Mouse (Mus musculus) embryonic fibroblast, embryonic 13.5 days (primary cell): ENCODE data around the gene Pim1.

ENCODE experiments used
- CTCF ChIP-seq: IDR thresholded peaks from 2 replicates; pipeline ENCODE4 v1.5.1; 2011; ENCODE audit warnings: mild to moderate bottlenecking, control low read depth, low read length, moderate library complexity, borderline replicate concordance; ENCODE audit not compliant: insufficient read depth
- POLR2A ChIP-seq: IDR thresholded peaks from 2 replicates; pipeline ENCODE4 v1.6.1; 2011; ENCODE audit warnings: low read depth, mild to moderate bottlenecking, control low read depth, low read length, moderate library complexity

- TF ChIP-seq POLR2A (no peak), CTCF (no peak)
Measured at GRCm38 (mm10) chr17:29500802-29501469, 10.4 kb downstream of the Pim1 start.
